Mouse (Mus musculus): Measurements from ENCODE around the gene Fkbp2. TPM values are rescaled to one million over a fixed set of nuclear protein-coding genes. Genes with fewer than 3 reads are reported as not detected.

The Fkbp2 gene
- polyA plus RNA-seq, 1 experiment: 33.2 TPM

DNA sequence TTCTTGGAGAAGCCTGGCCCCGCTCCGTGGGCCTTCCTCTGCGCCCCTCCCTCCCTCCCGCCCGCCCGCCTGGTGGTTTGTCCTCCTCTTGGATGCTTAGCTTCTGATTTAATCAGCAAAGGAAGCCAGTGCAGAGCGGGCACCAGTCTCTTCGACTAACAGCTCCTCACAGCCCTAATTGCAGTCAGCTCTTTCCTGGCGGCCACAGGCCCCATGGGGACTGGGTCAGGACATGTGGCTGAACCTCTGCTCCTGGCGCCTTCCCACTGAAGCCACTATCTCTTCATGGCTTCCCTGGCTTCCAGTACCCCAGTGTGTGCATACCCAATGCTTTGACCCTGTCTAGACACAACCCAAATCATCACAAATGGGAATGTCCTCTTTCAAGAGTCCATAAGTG is 23.8 kb downstream of the Fkbp2 start:
- Histone ChIP-seq H3K36me3 (ENCODE audit: control insufficient read depth, insufficient read depth, low read length) (no peaks in the 10 kb centered on the region), H3K27ac (ENCODE audit: control insufficient read depth, insufficient read depth, low read length) (no peak overlapping the region), H3K27me3 (ENCODE audit: control insufficient read depth, insufficient read depth, low read length) (no peaks in the 10 kb centered on the region), H3K4me3 (ENCODE audit: control insufficient read depth, insufficient read depth, low read length) (no peak overlapping the region), H3K4me1 (replicated peaks; ENCODE audit: control insufficient read depth, insufficient read depth, low read length) (peaks cover 12% of the 10 kb centered on the region)
- WGBS: 90% methylated on average over 10 of the region's 10 CpGs
- no peak for DNase-seq
- TF ChIP-seq CTCF (IDR thresholded peaks at IDR 0.05; ENCODE audit: borderline replicate concordance, control insufficient read depth, extremely low read depth, insufficient read depth, low read length, poor library complexity): no peak
- no peak for TF ChIP-seq POLR2A (IDR thresholded peaks at IDR 0.05; ENCODE audit: control insufficient read depth, extremely low read depth, insufficient read depth, low read length, poor library complexity)

- Histone ChIP-seq H3K36me3 (ENCODE audit: control insufficient read depth, insufficient read depth, low read length) (no peaks in the 10 kb centered on the region), H3K4me3 (ENCODE audit: control insufficient read depth, insufficient read depth, low read length) (no peak overlapping the region), H3K27me3 (ENCODE audit: control insufficient read depth, insufficient read depth, low read length) (no peaks in the 10 kb centered on the region), H3K4me1 (replicated peaks; ENCODE audit: control insufficient read depth, insufficient read depth, low read length) (peaks cover 15% of the 10 kb centered on the region), H3K27ac (ENCODE audit: control insufficient read depth, insufficient read depth, low read length) (no peak overlapping the region)
- 95% methylated on average over 7 of the region's 7 CpGs for WGBS
- DNase-seq: no peak
- TF ChIP-seq POLR2A (IDR thresholded peaks at IDR 0.05; ENCODE audit: control insufficient read depth, extremely low read depth, insufficient read depth, low read length, poor library complexity) (no peak), CTCF (IDR thresholded peaks at IDR 0.05; ENCODE audit: borderline replicate concordance, control insufficient read depth, extremely low read depth, insufficient read depth, low read length, poor library complexity) (no peak)
Observed at GRCm38 (mm10) chr19:6955424-6955823, 24.9 kb downstream of the Fkbp2 start.

DNA sequence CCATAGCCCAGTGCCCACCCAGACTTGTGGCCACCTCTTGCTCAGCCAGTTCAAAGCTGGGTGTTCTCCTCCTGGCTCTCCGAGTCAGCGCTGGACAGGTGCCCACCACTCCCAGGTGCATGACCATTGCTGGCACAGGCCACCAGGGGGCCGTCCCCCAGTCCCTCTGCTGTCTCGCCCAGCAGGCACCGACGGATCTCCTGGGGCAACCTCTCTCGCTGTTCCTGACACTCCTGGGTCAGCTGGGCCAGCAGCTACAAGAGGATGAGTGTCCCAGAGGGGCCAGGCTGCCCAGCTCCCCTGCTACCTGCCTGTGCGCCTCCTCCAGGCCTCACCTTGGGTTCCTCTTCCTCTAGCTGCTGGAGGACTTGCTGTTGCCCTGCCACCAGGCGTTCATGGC is 26.3 kb downstream of the Fkbp2 start:
- 80% methylated on average over 9 of the region's 9 CpGs for WGBS
- Histone ChIP-seq H3K4me1 (replicated peaks; ENCODE audit: control insufficient read depth, insufficient read depth, low read length) (peaks cover 16% of the 10 kb centered on the region), H3K4me3 (ENCODE audit: control insufficient read depth, insufficient read depth, low read length) (no peak overlapping the region), H3K27me3 (ENCODE audit: control insufficient read depth, insufficient read depth, low read length) (no peaks in the 10 kb centered on the region), H3K27ac (ENCODE audit: control insufficient read depth, insufficient read depth, low read length) (no peak overlapping the region), H3K36me3 (ENCODE audit: control insufficient read depth, insufficient read depth, low read length) (no peaks in the 10 kb centered on the region)
- TF ChIP-seq POLR2A (IDR thresholded peaks at IDR 0.05; ENCODE audit: control insufficient read depth, extremely low read depth, insufficient read depth, low read length, poor library complexity) (no peak), CTCF (IDR thresholded peaks at IDR 0.05; ENCODE audit: borderline replicate concordance, control insufficient read depth, extremely low read depth, insufficient read depth, low read length, poor library complexity) (peak; percentile 63; the same call in 1 of the 2 replicates)
- no peak for DNase-seq

- peaks cover 20% of the 10 kb centered on the region for H3K4me1 ChIP-seq (replicated peaks; ENCODE audit: control insufficient read depth, insufficient read depth, low read length)
- WGBS: 1% methylated on average over 3 of the region's 3 CpGs
Observed at GRCm38 (mm10) chr19:6952712-6953037, 27.6 kb downstream of the Fkbp2 start.

GRCm38 (mm10) chr19:6951994-6952711 is 28.1 kb downstream of the Fkbp2 start:
- DNase-seq: peak; percentile 56
- Histone ChIP-seq H3K4me3 (ENCODE audit: control insufficient read depth, insufficient read depth, low read length) (peak overlapping the region; percentile 70), H3K27ac (ENCODE audit: control insufficient read depth, insufficient read depth, low read length) (peak overlapping the region; percentile 73), H3K27me3 (ENCODE audit: control insufficient read depth, insufficient read depth, low read length) (no peaks in the 10 kb centered on the region), H3K36me3 (ENCODE audit: control insufficient read depth, insufficient read depth, low read length) (no peaks in the 10 kb centered on the region), H3K4me1 (replicated peaks; ENCODE audit: control insufficient read depth, insufficient read depth, low read length) (peaks cover 20% of the 10 kb centered on the region)
- TF ChIP-seq CTCF (IDR thresholded peaks at IDR 0.05; ENCODE audit: borderline replicate concordance, control insufficient read depth, extremely low read depth, insufficient read depth, low read length, poor library complexity) (no peak), POLR2A (IDR thresholded peaks at IDR 0.05; ENCODE audit: control insufficient read depth, extremely low read depth, insufficient read depth, low read length, poor library complexity) (no peak)
- WGBS: 7% methylated on average over 31 of the region's 31 CpGs

More at GRCm38 (mm10) chr19:6952712-6953037, 27.6 kb downstream of the Fkbp2 start:
- H3K27ac ChIP-seq (ENCODE audit: control insufficient read depth, insufficient read depth, low read length): peak overlapping the region; percentile 73; the same call in 1 of the 2 replicates
- no peak for DNase-seq
- TF ChIP-seq CTCF (IDR thresholded peaks at IDR 0.05; ENCODE audit: borderline replicate concordance, control insufficient read depth, extremely low read depth, insufficient read depth, low read length, poor library complexity) (no peak), POLR2A (IDR thresholded peaks at IDR 0.05; ENCODE audit: control insufficient read depth, extremely low read depth, insufficient read depth, low read length, poor library complexity) (no peak)
- no peaks in the 10 kb centered on the region for H3K27me3 ChIP-seq (ENCODE audit: control insufficient read depth, insufficient read depth, low read length)
- peak overlapping the region; percentile 70; the same call in 1 of the 2 replicates for H3K4me3 ChIP-seq (ENCODE audit: control insufficient read depth, insufficient read depth, low read length)
- H3K36me3 ChIP-seq (ENCODE audit: control insufficient read depth, insufficient read depth, low read length): no peaks in the 10 kb centered on the region

DNA sequence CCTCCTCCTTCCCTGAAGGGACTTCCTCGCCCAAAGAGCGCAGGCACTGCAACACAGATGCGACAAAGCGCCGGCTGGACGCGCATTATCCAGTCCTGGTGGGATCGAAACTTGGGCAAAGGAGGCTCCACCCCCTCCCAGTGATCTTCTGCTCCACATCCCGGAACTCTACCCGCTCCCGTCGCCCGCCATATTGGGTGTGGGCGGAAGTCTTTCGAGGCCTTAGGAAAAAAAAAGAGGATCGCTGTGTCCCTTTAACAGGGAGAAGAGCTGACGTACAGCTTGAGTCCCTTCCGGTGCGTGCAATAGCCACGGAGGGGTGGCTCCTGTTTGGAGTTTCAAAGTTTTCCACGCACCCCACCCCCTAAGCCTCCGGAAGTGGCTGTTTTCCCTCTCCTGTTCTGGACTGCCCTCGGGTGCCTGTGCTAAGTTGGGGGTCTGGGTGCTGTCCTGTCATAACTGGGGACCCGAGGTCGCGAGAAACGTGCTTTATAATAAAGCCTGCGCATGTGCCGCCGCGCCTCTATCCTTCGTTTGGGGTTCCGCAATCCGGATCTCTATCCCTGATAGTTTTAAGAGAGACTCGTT is 28.8 kb downstream of the Fkbp2 start:
- TF ChIP-seq POLR2A (IDR thresholded peaks at IDR 0.05; ENCODE audit: control insufficient read depth, extremely low read depth, insufficient read depth, low read length, poor library complexity) (peak; percentile 53), CTCF (IDR thresholded peaks at IDR 0.05; ENCODE audit: borderline replicate concordance, control insufficient read depth, extremely low read depth, insufficient read depth, low read length, poor library complexity) (no peak)
- DNase-seq: peak; percentile 87
- no peaks in the 10 kb centered on the region for H3K27me3 ChIP-seq (ENCODE audit: control insufficient read depth, insufficient read depth, low read length)
- under 1% methylated on average over 35 of the region's 35 CpGs for whole genome bisulfite sequencing
- H3K4me1 ChIP-seq (replicated peaks; ENCODE audit: control insufficient read depth, insufficient read depth, low read length): peaks cover 20% of the 10 kb centered on the region
- H3K27ac ChIP-seq (ENCODE audit: control insufficient read depth, insufficient read depth, low read length): peak overlapping the region; percentile 73
- H3K4me3 ChIP-seq (ENCODE audit: control insufficient read depth, insufficient read depth, low read length): peak overlapping the region; percentile 70
- H3K36me3 ChIP-seq (ENCODE audit: control insufficient read depth, insufficient read depth, low read length): no peaks in the 10 kb centered on the region
